Mouse (Mus musculus) MEL (cell line): ENCODE measurements at regions not wholly inside any gene's neighbourhood (a gene's known extent, or its start where the extent isn't known, plus 50 kb on each side); places are given as distances from the start of the nearest gene placed in this dataset.

ENCODE experiments used
- DNase-seq: peaks from one replicate; pipeline ENCODE4 v3.0.0; 2011; ENCODE audit warnings: low read depth, low spot score
- H3K27ac ChIP-seq: 2 replicates; pipeline ENCODE4 v1.5.1; 2012; ENCODE audit warnings: low read depth, mild to moderate bottlenecking, control low read depth, low read length, moderate library complexity; ENCODE audit not compliant: control insufficient read depth
- H3K27me3 ChIP-seq, 2 experiments: fragments of 150-350 bp in 1 of 2; sonication (generic) in 1 of 2; 2 replicates each; pipeline ENCODE4 v1.6.1; 2012; ENCODE audit warnings: low read length in 2 of 2, mild to moderate bottlenecking in 2 of 2, improper control_type of control experiment in 1 of 2, moderate library complexity in 1 of 2; ENCODE audit not compliant: insufficient read depth in 2 of 2, control insufficient read depth in 1 of 2
- H3K36me3 ChIP-seq, 2 experiments: 2 replicates each; pipeline ENCODE4 v1.6.1; 2012 to 2014; ENCODE audit warnings: low read length in 2 of 2, improper control_type of control experiment in 1 of 2, inconsistent platforms in 1 of 2, mild to moderate bottlenecking in 1 of 2; ENCODE audit not compliant: insufficient read depth in 2 of 2, control insufficient read depth in 1 of 2
- H3K4me1 ChIP-seq, 2 experiments: fragments of 150-350 bp in 1 of 2; sonication (generic) in 1 of 2; 2 replicates each; pipeline ENCODE4 v1.6.1; 2012; ENCODE audit warnings: low read length in 2 of 2, improper control_type of control experiment in 1 of 2, mild to moderate bottlenecking in 1 of 2; ENCODE audit not compliant: insufficient read depth in 2 of 2, control insufficient read depth in 1 of 2
- H3K4me3 ChIP-seq, 2 experiments: fragments of 150-350 bp in 1 of 2; sonication (generic) in 1 of 2; 2 replicates each; pipeline ENCODE4 v1.5.1; 2012; ENCODE audit warnings: low read depth in 2 of 2, low read length in 2 of 2, mild to moderate bottlenecking in 2 of 2, moderate library complexity in 2 of 2, control low read depth in 1 of 2, improper control_type of control experiment in 1 of 2; ENCODE audit not compliant: control insufficient read depth in 1 of 2, insufficient read depth in 1 of 2
- H3K79me2 ChIP-seq: 2 replicates; pipeline ENCODE4 v1.6.1; 2012; ENCODE audit warnings: mild to moderate bottlenecking, low read length, moderate library complexity; ENCODE audit not compliant: control insufficient read depth, poor library complexity, insufficient read depth
- H3K9ac ChIP-seq: 2 replicates; pipeline ENCODE4 v1.6.1; 2012; ENCODE audit warnings: low read depth, mild to moderate bottlenecking, control low read depth, low read length, moderate library complexity; ENCODE audit not compliant: control insufficient read depth, poor library complexity, severe bottlenecking
- H3K9me3 ChIP-seq: fragments of 150-350 bp; sonication (generic); replicated peaks from 2 replicates; pipeline ENCODE4 v1.6.1; 2012; ENCODE audit warnings: mild to moderate bottlenecking, low read length, improper control_type of control experiment, moderate library complexity; ENCODE audit not compliant: insufficient read depth
- GABPA ChIP-seq: IDR thresholded peaks from 2 replicates; pipeline ENCODE4 v1.6.1; 2012; ENCODE audit warnings: low read depth, mild to moderate bottlenecking, inconsistent platforms, low read length, improper control_type of control experiment, moderate library complexity
- GATA1 ChIP-seq: IDR thresholded peaks from 2 replicates; pipeline ENCODE4 v1.6.1; 2011; ENCODE audit warnings: low read depth, low read length, improper control_type of control experiment
- HCFC1 ChIP-seq: IDR thresholded peaks from 2 replicates; pipeline ENCODE4 v1.6.1; 2012; ENCODE audit warnings: low read depth, mild to moderate bottlenecking, inconsistent platforms, low read length, improper control_type of control experiment, moderate library complexity
- JUND ChIP-seq: IDR thresholded peaks from 2 replicates; pipeline ENCODE4 v1.6.1; 2011; ENCODE audit warnings: low read depth, mild to moderate bottlenecking, improper control_type of control experiment, low read length
- KAT2A ChIP-seq: conservative IDR thresholded peaks from 2 replicates; pipeline ENCODE4 v1.6.1; 2012; ENCODE audit warnings: low read depth, low read length, improper control_type of control experiment, inconsistent platforms
- MAFK ChIP-seq: IDR thresholded peaks from 2 replicates; pipeline ENCODE4 v1.6.1; 2011; ENCODE audit warnings: low read depth, mild to moderate bottlenecking, low read length, improper control_type of control experiment, borderline replicate concordance
- MAX ChIP-seq: IDR thresholded peaks from 2 replicates; pipeline ENCODE4 v1.6.1; 2011; ENCODE audit warnings: low read length, improper control_type of control experiment
- MAZ ChIP-seq: IDR thresholded peaks from 2 replicates; pipeline ENCODE4 v1.6.1; 2012; ENCODE audit warnings: low read depth, mild to moderate bottlenecking, inconsistent platforms, low read length, improper control_type of control experiment
- MXI1 ChIP-seq: IDR thresholded peaks from 2 replicates; pipeline ENCODE4 v1.6.1; 2011; ENCODE audit warnings: mild to moderate bottlenecking, low read depth, low read length, improper control_type of control experiment
- POLR2AphosphoS5 ChIP-seq: IDR thresholded peaks from 2 replicates; pipeline ENCODE4 v1.6.1; 2012; ENCODE audit warnings: low read depth, borderline replicate concordance, mild to moderate bottlenecking, inconsistent platforms, low read length, moderate library complexity, mixed read lengths
- TBP ChIP-seq: IDR thresholded peaks from 2 replicates; pipeline ENCODE4 v1.8.0; 2011; ENCODE audit warnings: low read depth, low read length, improper control_type of control experiment
- UBTF ChIP-seq: IDR thresholded peaks from 2 replicates; pipeline ENCODE4 v1.6.1; 2012; ENCODE audit warnings: low read depth, mild to moderate bottlenecking, inconsistent platforms, low read length, improper control_type of control experiment, moderate library complexity, borderline replicate concordance; ENCODE audit not compliant: insufficient read depth
- USF2 ChIP-seq, 2 experiments: IDR thresholded peaks; 2 replicates each; pipeline ENCODE4 v1.6.1; 2011 to 2012; ENCODE audit warnings: improper control_type of control experiment in 2 of 2, low read length in 2 of 2, borderline replicate concordance in 1 of 2, inconsistent platforms in 1 of 2, low read depth in 1 of 2, mild to moderate bottlenecking in 1 of 2; ENCODE audit not compliant: insufficient read depth in 1 of 2
- ZMIZ1 ChIP-seq: IDR thresholded peaks from 2 replicates; pipeline ENCODE4 v1.6.1; 2012; ENCODE audit warnings: low read depth, mild to moderate bottlenecking, inconsistent platforms, low read length, improper control_type of control experiment, moderate library complexity
- ZNF384 ChIP-seq: IDR thresholded peaks from 2 replicates; pipeline ENCODE4 v1.6.1; 2012; ENCODE audit warnings: low read depth, mild to moderate bottlenecking, inconsistent platforms, low read length, improper control_type of control experiment

- H3K4me3 ChIP-seq: no peak overlapping the region
- H3K9ac ChIP-seq: no peak overlapping the region
- no peaks in the 10 kb centered on the region for H3K79me2 ChIP-seq
- TF ChIP-seq GATA1: no peak
- TF ChIP-seq HCFC1: no peak
- TF ChIP-seq GABPA: no peak
- no peak for TF ChIP-seq USF2 (IDR thresholded peaks at IDR 0.05; ENCODE audit: borderline replicate concordance in 1 of 2, insufficient read depth in 1 of 2, low read depth in 1 of 2, low read length in 2 of 2)
- no peak for TF ChIP-seq KAT2A
- TF ChIP-seq POLR2AphosphoS5: no peak
- no peak for TF ChIP-seq MAX
- no peak for TF ChIP-seq MXI1
- TF ChIP-seq MAFK: no peak
- TF ChIP-seq ZNF384: no peak
- TF ChIP-seq TBP: no peak
- no peak for TF ChIP-seq UBTF
- no peak for TF ChIP-seq MAZ
- H3K27me3 ChIP-seq: no peaks in the 10 kb centered on the region
- no peak overlapping the region for H3K27ac ChIP-seq
- no peaks in the 10 kb centered on the region for H3K4me1 ChIP-seq
- no peaks in the 10 kb centered on the region for H3K9me3 ChIP-seq
- DNase-seq: no peak
- H3K36me3 ChIP-seq: no peaks in the 10 kb centered on the region
Observed at GRCm38 (mm10) chr16:77238358-77239175, 225.1 kb downstream of the Usp25 start.

- H3K9ac ChIP-seq: no peak overlapping the region
- H3K27me3 ChIP-seq: no peaks in the 10 kb centered on the region
- H3K9me3 ChIP-seq: no peaks in the 10 kb centered on the region
- H3K27ac ChIP-seq: no peak overlapping the region
- no peaks in the 10 kb centered on the region for H3K36me3 ChIP-seq
- no peaks in the 10 kb centered on the region for H3K4me1 ChIP-seq
- no peak for DNase-seq
- no peak overlapping the region for H3K4me3 ChIP-seq
- no peaks in the 10 kb centered on the region for H3K79me2 ChIP-seq
- TF ChIP-seq JUND (no peak), UBTF (no peak), ZMIZ1 (no peak)
Observed at GRCm38 (mm10) chr16:77237631-77238357, 224.3 kb downstream of the Usp25 start.
